Mouse (Mus musculus) adrenal gland, adult 8-10 months (tissue): ENCODE data around the gene Lcp1. TPM values are rescaled to one million over a fixed set of nuclear protein-coding genes. Genes with fewer than 3 reads are reported as not detected.

Experiments used
- microRNA-seq, 2 experiments: library from miRNA; unstranded; fragments of <30 nt; microRNA quantifications; one replicate each; pipeline ENCODE4 v1.2.0; 2022
- total RNA-seq, 4 experiments: library from RNA; stranded (reverse); gene quantifications; 2 replicates each; pipeline ENCODE4 v1.2.4; 2022

Lcp1 gene
- total RNA-seq, 4 experiments from 2014 or later: 17.9 to 35.1 (median 25.2) TPM

Small RNA genes lying within 50 kb of the gene (microRNA-seq; reads per million reads assigned to microRNA genes)
- 0 reads per million in 2 experiments for gene Gm44482

Other genes starting within 250 kb of the Lcp1 start
- gene Lrch1, start 183.2 kb upstream of the Lcp1 start, total RNA-seq: 10 to 100 TPM; 11.0 to 35.2 (median 19.0) TPM
- gene Rubcnl, start 115.1 kb upstream of the Lcp1 start, total RNA-seq: 10 to 100 TPM in 1 of 4 experiments, 1 to 10 TPM in 2, under 1 TPM in 1; 0.41 to 10.9 (median 4.6) TPM
- gene Lrrc63, start 220 bp upstream of the Lcp1 start, total RNA-seq: under 1 TPM in 1 of 4 experiments, not detected in 3; 0.22 TPM
- gene Cpb2, start 111.2 kb downstream of the Lcp1 start, total RNA-seq: not detected
- gene Zc3h13, start 153.3 kb downstream of the Lcp1 start, total RNA-seq: 10 to 100 TPM; 26.6 to 43.2 (median 34.4) TPM